Mouse (Mus musculus) liver, postnatal 0 days (tissue): ENCODE results near the gene Nme1.
A peak's percentile ranks its signal among the peaks of the same experiment; 100 is the strongest.

Source experiments
- CTCF ChIP-seq: sonication (generic); IDR thresholded peaks from 2 replicates; pipeline ENCODE4 v1.5.1; 2016; ENCODE audit warnings: antibody characterized with exemption, low read depth
- EP300 ChIP-seq: IDR thresholded peaks from 2 replicates; pipeline ENCODE4 v1.6.1; 2016; ENCODE audit warnings: antibody characterized with exemption, low read depth, mild to moderate bottlenecking

GRCm38 (mm10) chr11:93955256-93956150 lies 12.8 kb downstream of the Nme1 start:
- TF ChIP-seq CTCF (peak; percentile 40; the same call in 1 of the 2 replicates), EP300 (no peak)
